Mouse (Mus musculus) midbrain, embryonic 10.5 days (tissue): ENCODE measurements around the gene Olfr1197. TPM values are rescaled to one million over a fixed set of nuclear protein-coding genes. Genes with fewer than 3 reads are reported as not detected.

ENCODE experiments used
- DNase-seq: peaks from one replicate; pipeline ENCODE4 v3.0.0-alpha.2; 2017; ENCODE audit warnings: low spot score
- H3K27ac ChIP-seq: fragments of 300-500 bp; sonication (generic); replicated peaks from 2 replicates; pipeline ENCODE4 v1.5.1; 2016; ENCODE audit warnings: mild to moderate bottlenecking
- H3K27me3 ChIP-seq: fragments of 300-500 bp; sonication (generic); 2 replicates; pipeline ENCODE4 v1.6.1; 2016; ENCODE audit warnings: low read depth, mild to moderate bottlenecking; ENCODE audit not compliant: poor library complexity, severe bottlenecking
- H3K36me3 ChIP-seq: fragments of 300-500 bp; sonication (generic); 2 replicates; pipeline ENCODE4 v1.6.1; 2016; ENCODE audit warnings: mild to moderate bottlenecking, moderate library complexity
- H3K4me1 ChIP-seq: fragments of 300-500 bp; sonication (generic); 2 replicates; pipeline ENCODE4 v1.6.1; 2016
- H3K4me3 ChIP-seq: fragments of 300-500 bp; sonication (generic); 2 replicates; pipeline ENCODE4 v1.5.1; 2016; ENCODE audit warnings: mild to moderate bottlenecking, moderate library complexity
- H3K9me3 ChIP-seq: fragments of 300-500 bp; sonication (generic); replicated peaks from 2 replicates; pipeline ENCODE4 v1.6.1; 2016; ENCODE audit warnings: mild to moderate bottlenecking
- WGBS: fragments of 180-500 bp; shearing (Covaris S2); methylation state at CpG from one replicate; pipeline ENCODE4 v1.1.7; 2016; 5-methylcytosine and 5-hydroxymethylcytosine counted together
- polyA plus RNA-seq: library from polyadenylated mRNA; unstranded; fragments of >200 nt; fragmentation: Nextera tagmentation; extraction: Ambion mirVana; gene quantifications from 2 replicates; pipeline ENCODE4 v1.2.1, GENCODE M21; 2016

Olfr1197 gene
- not detected in 2 replicates for polyA plus RNA-seq

DNA sequence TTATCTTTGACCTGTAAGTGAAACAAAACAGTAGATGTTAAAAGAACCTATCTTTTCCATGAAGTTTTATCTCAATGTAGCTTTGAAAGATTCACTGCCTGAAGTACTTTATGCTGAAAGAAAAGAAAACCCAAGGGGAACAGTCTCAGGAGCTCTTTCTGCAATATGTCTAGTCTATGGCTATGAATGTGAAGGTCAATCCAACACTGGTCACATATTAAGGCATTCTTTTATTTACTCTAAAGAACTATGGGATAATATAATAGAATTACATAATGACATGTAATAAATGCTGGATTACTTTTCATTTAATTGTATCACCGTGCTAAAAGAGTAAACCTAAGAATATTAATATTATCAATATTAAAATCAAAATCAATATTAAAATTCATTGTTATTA, at the start of gene Olfr1197:
TSS of gene Olfr1197 (minus strand) at position 101 of the 400 bp plus-strand sequence.
- Histone ChIP-seq H3K4me1 (no peaks in the 10 kb centered on the region), H3K27ac (no peak within 1 kb of the TSS), H3K4me3 (no peak within 1 kb of the TSS), H3K9me3 (no peaks in the 10 kb centered on the region), H3K36me3 (no peaks in the 10 kb centered on the region), H3K27me3 (no peaks in the 10 kb centered on the region)
- no peak for DNase-seq
- 83% methylated on average over 1 of the region's 1 CpGs for WGBS

DNA sequence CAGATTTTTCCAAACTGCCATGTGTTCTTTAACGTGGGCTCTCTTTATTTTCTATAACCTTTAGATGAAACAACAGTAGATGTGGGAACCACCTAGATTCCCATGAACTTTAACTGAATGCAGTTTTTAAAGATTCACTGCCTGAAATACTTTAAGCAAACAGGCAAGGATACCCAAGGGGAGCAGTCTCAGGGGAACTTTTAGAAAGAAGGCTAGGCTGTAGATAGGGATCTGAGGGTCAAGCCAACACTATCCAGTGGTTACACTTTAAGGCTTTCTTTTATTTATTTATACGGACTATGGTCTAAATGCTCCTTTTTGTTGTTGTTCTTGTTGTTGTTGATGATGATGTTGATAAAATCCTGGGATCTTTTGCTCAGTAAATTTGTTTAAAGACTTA, 38.2 kb upstream of the Olfr1197 start, which contains the start of gene Olfr1200:
TSS of gene Olfr1200 (minus strand) at position 101 of the 400 bp plus-strand sequence.
- Histone ChIP-seq H3K27ac (no peak within 1 kb of the TSS), H3K9me3 (no peaks in the 10 kb centered on the region)
- 86% methylated on average over 2 of the region's 2 CpGs for WGBS

DNA sequence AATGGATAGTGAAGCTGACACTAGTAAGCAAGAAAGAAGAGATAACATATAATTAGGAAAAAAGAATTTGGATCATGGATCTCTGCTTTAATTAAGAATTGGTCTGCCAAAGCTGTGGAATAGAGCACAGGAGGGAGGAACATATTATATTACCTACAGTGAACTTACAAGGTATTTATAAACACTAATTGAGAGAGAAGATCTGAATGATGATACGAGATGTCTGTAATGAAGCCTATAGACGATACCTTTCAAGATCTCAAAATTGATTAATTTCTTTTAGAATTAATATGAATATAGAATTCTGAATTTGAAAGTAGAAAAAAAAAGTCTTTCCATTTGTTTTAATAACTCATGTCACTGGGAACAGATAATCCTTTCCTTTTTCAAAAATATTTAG, 28.2 kb upstream of the Olfr1197 start, which contains the start of gene Olfr1199:
TSS of gene Olfr1199 (minus strand) at position 101 of the 400 bp plus-strand sequence.
- Histone ChIP-seq H3K27me3 (no peaks in the 10 kb centered on the region), H3K4me1 (no peaks in the 10 kb centered on the region), H3K27ac (no peak within 1 kb of the TSS), H3K4me3 (no peak within 1 kb of the TSS), H3K9me3 (no peaks in the 10 kb centered on the region), H3K36me3 (no peaks in the 10 kb centered on the region)
- WGBS: 89% methylated on average over 2 of the region's 2 CpGs
- DNase-seq: no peak

More for the DNA sequence above, 38.2 kb upstream of the Olfr1197 start, which contains the start of gene Olfr1200:
- H3K4me1 ChIP-seq: no peaks in the 10 kb centered on the region
- DNase-seq: no peak
- no peak within 1 kb of the TSS for H3K4me3 ChIP-seq
- no peaks in the 10 kb centered on the region for H3K36me3 ChIP-seq
- no peaks in the 10 kb centered on the region for H3K27me3 ChIP-seq

DNA sequence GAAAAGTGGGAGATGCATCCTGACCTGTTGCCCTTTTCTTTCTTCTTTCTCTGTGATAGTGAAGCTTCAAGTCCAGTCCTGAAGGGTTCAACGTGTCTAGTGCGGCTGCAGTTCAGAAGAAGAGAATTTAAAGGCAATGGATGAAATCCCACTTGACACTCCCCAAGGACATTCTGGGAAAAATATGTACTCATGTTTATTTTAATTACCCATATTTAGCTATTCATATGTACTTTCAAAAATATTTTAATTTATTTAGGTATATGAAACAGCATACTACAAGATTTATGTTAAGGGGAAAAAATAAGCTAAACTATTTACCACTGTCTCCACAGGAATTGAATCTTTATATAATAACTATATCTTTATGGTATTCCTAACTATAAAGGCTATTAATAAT, 19.1 kb upstream of the Olfr1197 start, which contains the start of gene Olfr1198:
TSS of gene Olfr1198 (minus strand) at position 101 of the 400 bp plus-strand sequence.
- H3K9me3 ChIP-seq: no peaks in the 10 kb centered on the region
- 92% methylated on average over 2 of the region's 2 CpGs for WGBS

DNA sequence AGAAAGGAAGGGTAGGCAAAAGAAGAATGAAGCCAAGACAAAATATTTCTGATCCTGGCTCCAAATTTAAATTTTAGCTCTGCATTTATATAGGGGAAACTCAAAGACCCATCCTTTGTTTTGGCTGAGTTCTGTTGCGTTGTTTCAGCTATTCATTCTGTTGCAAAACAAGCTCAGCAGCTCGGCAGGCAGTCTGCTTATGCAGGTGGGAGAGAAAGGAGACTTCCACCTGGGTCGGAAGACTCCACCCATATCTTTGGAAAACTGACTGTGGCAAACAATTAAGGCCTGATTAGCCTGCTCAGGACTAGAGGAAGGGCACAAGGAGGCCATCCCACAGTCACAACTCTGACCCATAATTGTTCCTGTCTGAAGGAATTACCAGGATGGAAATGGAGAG, 11.2 kb upstream of the Olfr1197 start:
- 68% methylated on average over 3 of the region's 3 CpGs for WGBS
- H3K4me1 ChIP-seq: no peaks in the 10 kb centered on the region
- H3K27ac ChIP-seq: no peak overlapping the region
- DNase-seq: no peak
- no peaks in the 10 kb centered on the region for H3K9me3 ChIP-seq
- H3K27me3 ChIP-seq: no peaks in the 10 kb centered on the region
- no peaks in the 10 kb centered on the region for H3K36me3 ChIP-seq
- H3K4me3 ChIP-seq: no peak overlapping the region

More for the DNA sequence above, 19.1 kb upstream of the Olfr1197 start, which contains the start of gene Olfr1198:
- no peaks in the 10 kb centered on the region for H3K27me3 ChIP-seq
- H3K4me1 ChIP-seq: no peaks in the 10 kb centered on the region
- H3K36me3 ChIP-seq: no peaks in the 10 kb centered on the region
- no peak for DNase-seq
- H3K27ac ChIP-seq: no peak within 1 kb of the TSS
- H3K4me3 ChIP-seq: no peak within 1 kb of the TSS

DNA sequence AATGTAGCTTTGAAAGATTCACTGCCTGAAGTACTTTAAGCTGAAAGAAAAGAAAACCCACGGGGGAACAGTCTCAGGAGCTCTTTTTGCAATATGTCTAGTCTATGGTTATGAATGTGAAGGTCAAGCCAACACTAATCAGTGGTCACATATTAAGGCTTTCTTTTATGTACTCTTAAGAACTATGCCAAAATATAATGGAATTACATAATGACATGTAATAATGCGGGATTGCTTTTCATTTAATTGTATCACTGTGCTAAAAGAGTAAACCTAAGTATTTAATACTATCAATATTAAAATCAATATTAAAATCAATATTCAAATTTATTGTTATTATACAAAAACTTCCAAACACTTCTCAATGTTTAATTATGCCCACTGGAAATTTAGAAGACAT, 27.7 kb downstream of the Olfr1197 start, which contains the start of gene Olfr1196:
TSS of gene Olfr1196 (minus strand) at position 101 of the 400 bp plus-strand sequence.
- DNase-seq: no peak
- Histone ChIP-seq H3K4me1 (no peaks in the 10 kb centered on the region), H3K4me3 (no peak within 1 kb of the TSS), H3K27ac (no peak within 1 kb of the TSS), H3K36me3 (no peaks in the 10 kb centered on the region), H3K9me3 (no peaks in the 10 kb centered on the region), H3K27me3 (no peaks in the 10 kb centered on the region)
- 88% methylated on average over 2 of the region's 2 CpGs for WGBS

DNA sequence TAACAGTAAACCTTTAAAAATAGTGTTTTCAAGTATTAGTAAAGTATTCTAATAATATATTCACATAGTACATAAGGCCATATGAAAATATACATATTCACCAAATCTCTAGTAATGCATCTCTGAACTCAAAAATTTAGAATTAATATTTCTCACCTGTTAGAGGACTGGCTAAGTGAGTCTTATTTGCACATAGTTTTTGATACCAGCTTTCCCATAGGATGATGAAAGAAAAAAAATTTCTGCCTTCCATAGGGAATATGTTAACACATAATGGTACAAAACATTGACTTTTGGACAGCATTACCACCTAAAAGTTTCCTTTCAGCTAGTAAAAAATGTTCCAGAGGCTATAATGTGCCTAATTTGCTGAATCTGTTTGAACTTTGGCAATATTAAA, 43.1 kb downstream of the Olfr1197 start, which contains the start of gene Olfr1195:
TSS of gene Olfr1195 (minus strand) at position 101 of the 400 bp plus-strand sequence.
- DNase-seq: no peak
- H3K9me3 ChIP-seq: no peaks in the 10 kb centered on the region
- no peaks in the 10 kb centered on the region for H3K27me3 ChIP-seq
- H3K36me3 ChIP-seq: no peaks in the 10 kb centered on the region
- H3K4me1 ChIP-seq: no peaks in the 10 kb centered on the region
- H3K27ac ChIP-seq: no peak within 1 kb of the TSS
- H3K4me3 ChIP-seq: no peak within 1 kb of the TSS

Other genes with a start within 250 kb of the Olfr1197 start
- gene Olfr1184, start 248.8 kb downstream of the Olfr1197 start, polyA plus RNA-seq: not detected in 2 replicates
- not detected in 2 replicates for gene Olfr1185-ps1, start 239.0 kb downstream of the Olfr1197 start, polyA plus RNA-seq
- gene Olfr1186, start 213.8 kb downstream of the Olfr1197 start, polyA plus RNA-seq: not detected in 2 replicates
- gene Olfr1188, start 175.4 kb downstream of the Olfr1197 start, polyA plus RNA-seq: not detected in 2 replicates
- gene Olfr1189, start 145.9 kb downstream of the Olfr1197 start, polyA plus RNA-seq: not detected in 2 replicates
- gene Olfr1191-ps1, start 91.8 kb downstream of the Olfr1197 start, polyA plus RNA-seq: not detected in 2 replicates
- not detected in 2 replicates for gene Olfr1192-ps1, start 83.9 kb downstream of the Olfr1197 start, polyA plus RNA-seq
- not detected in 2 replicates for gene Olfr1193, start 56.7 kb downstream of the Olfr1197 start, polyA plus RNA-seq
- gene Olfr1195, start 43.2 kb downstream of the Olfr1197 start, polyA plus RNA-seq: not detected in 2 replicates
- gene Olfr1196, start 27.8 kb downstream of the Olfr1197 start, polyA plus RNA-seq: not detected in 2 replicates
- not detected in 2 replicates for gene Olfr1198, start 19.0 kb upstream of the Olfr1197 start, polyA plus RNA-seq
- not detected in 2 replicates for gene Olfr1199, start 28.1 kb upstream of the Olfr1197 start, polyA plus RNA-seq
- not detected in 2 replicates for gene Olfr1200, start 38.1 kb upstream of the Olfr1197 start, polyA plus RNA-seq
- not detected in 2 replicates for gene Olfr1201, start 60.7 kb upstream of the Olfr1197 start, polyA plus RNA-seq
- gene Olfr1202, start 82.1 kb upstream of the Olfr1197 start, polyA plus RNA-seq: not detected in 2 replicates
- gene Olfr1205, start 97.4 kb upstream of the Olfr1197 start, polyA plus RNA-seq: not detected in 2 replicates
- not detected in 2 replicates for gene Olfr1204, start 116.9 kb upstream of the Olfr1197 start, polyA plus RNA-seq
- not detected in 2 replicates for gene Olfr1206, start 130.9 kb upstream of the Olfr1197 start, polyA plus RNA-seq
- not detected in 2 replicates for gene Olfr1208, start 169.9 kb upstream of the Olfr1197 start, polyA plus RNA-seq
- not detected in 2 replicates for gene Olfr1209, start 182.8 kb upstream of the Olfr1197 start, polyA plus RNA-seq
- gene Olfr1211, start 205.7 kb upstream of the Olfr1197 start, polyA plus RNA-seq: not detected in 2 replicates
- gene Olfr1212, start 221.6 kb upstream of the Olfr1197 start, polyA plus RNA-seq: not detected in 2 replicates
- not detected in 2 replicates for gene Gm13762, start 247.9 kb upstream of the Olfr1197 start, polyA plus RNA-seq